Mouse (Mus musculus): Measurements from ENCODE around the gene Lmln. TPM values are rescaled to one million over a fixed set of nuclear protein-coding genes. Genes with fewer than 3 reads are reported as not detected.
A peak's percentile ranks its signal among the peaks of the same experiment; 100 is the strongest.
"Not testable (repeated sequence)": the region's sequence is repeated elsewhere in the genome, so short reads cannot be mapped to it uniquely, and the experiment has no call there.

Gene Lmln
- total RNA-seq, 2 experiments from 2014 or later, result 15.2 to 18.5 TPM

GRCm38 (mm10) chr16:33130731-33131130, 68.4 kb downstream of the Lmln start:
- no peak for DNase-seq (ENCODE audit: low spot score in 2 of 2)

- no peak for DNase-seq (ENCODE audit: low spot score in 2 of 2)
Measured at GRCm38 (mm10) chr16:33133186-33133585, 70.9 kb downstream of the Lmln start.

- no peak for DNase-seq (ENCODE audit: low spot score in 2 of 2)
Measured at GRCm38 (mm10) chr16:33135167-33135566, 72.8 kb downstream of the Lmln start.

- not testable (repeated sequence) for DNase-seq (ENCODE audit: low spot score in 2 of 2)
Measured at GRCm38 (mm10) chr16:33139061-33139460, 76.7 kb downstream of the Lmln start.

- DNase-seq (ENCODE audit: low spot score in 2 of 2), result no peak
Measured at GRCm38 (mm10) chr16:33141758-33142280, 79.5 kb downstream of the Lmln start.

DNA sequence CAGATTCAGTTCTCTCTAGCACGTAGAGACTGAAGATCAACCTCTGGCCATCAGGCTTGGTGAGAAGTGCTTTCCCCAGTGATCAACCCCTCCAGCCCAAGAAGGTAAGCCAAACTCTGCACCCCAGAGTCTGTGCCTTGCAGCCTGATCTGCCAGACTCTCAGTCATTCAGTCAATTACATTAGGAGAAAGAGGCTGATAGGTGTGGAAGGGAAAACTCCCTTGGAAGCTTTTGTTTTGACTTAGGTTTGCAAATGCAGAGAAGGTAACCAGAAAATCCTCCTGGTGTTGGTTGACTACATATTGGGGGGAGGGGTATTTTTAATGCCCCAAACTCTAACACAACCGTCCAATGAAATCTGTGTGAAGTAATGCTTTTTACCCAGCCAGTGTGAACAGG, 81.1 kb downstream of the Lmln start:
- no peak for DNase-seq (ENCODE audit: low spot score in 2 of 2)

DNA sequence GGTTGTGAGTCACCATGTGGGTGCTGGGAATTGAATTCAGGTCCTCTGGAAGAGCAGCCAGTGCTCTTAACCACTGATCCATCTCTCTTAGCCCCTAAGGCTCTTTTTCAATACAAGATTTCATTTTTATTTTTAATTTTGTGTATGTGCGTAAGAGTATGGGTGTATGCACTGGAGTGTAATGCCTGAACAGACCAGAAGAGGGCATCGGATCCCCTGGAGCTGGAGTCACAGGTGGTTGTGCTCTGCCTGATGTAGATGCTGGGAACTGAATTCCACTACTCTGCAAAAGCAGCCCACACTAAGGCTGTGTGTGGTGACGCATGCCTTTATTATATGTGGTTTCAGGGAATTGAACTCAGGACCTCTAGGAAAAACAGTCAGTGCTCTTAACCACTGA, 83.9 kb downstream of the Lmln start:
- DNase-seq (ENCODE audit: low spot score in 2 of 2), result no peak

DNA sequence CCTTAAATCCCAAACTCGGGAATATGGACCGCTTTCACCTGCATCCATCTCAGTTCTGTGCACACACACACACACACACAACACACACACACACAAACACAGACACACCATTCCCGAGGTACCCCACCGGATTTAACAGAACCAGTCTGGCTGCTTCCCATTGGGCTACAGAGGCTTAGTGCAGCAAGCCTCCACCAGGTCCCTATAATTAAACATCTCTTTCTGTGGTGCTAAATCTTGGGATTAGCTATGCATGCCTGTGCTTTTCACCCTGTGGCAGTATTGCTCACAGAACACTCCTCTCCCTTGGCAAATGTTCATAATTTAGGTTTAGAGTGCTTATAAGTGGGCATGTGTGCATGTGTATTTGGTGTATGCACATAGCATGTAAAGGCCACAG, 85.8 kb downstream of the Lmln start:
- DNase-seq (ENCODE audit: low spot score in 2 of 2), result no peak

- DNase-seq (ENCODE audit: low spot score in 2 of 2), result not testable (repeated sequence)
Measured at GRCm38 (mm10) chr16:33150875-33151274, 88.6 kb downstream of the Lmln start.

DNA sequence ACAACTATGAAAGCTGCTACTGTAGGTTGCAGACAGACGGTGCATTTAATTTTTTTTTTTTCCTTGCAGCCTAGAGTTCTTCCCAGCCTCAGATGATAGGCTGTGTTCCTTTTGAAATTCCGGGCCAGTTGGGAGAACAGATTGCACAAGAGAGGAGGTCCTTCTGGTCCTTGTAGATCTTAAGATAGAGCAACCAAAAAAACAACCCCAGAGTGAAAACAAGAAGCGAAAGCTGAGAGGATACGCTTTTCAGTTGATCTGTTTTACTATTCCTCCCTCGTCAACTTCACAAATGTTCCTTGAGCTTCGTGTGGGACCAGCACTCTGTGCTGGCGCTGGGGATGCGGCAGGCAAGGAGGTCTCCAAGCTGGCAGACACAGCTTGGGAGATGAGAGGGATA, 89.2 kb downstream of the Lmln start:
- DNase-seq (ENCODE audit: low spot score in 2 of 2), result peak; percentile 70 to 88

GRCm38 (mm10) chr16:33154992-33155391, 92.7 kb downstream of the Lmln start:
- DNase-seq (ENCODE audit: low spot score in 2 of 2), result peak in 1 of 2 experiments; percentile 60

GRCm38 (mm10) chr16:33158006-33158405, 95.7 kb downstream of the Lmln start:
- DNase-seq (ENCODE audit: low spot score in 2 of 2), result no peak

DNA sequence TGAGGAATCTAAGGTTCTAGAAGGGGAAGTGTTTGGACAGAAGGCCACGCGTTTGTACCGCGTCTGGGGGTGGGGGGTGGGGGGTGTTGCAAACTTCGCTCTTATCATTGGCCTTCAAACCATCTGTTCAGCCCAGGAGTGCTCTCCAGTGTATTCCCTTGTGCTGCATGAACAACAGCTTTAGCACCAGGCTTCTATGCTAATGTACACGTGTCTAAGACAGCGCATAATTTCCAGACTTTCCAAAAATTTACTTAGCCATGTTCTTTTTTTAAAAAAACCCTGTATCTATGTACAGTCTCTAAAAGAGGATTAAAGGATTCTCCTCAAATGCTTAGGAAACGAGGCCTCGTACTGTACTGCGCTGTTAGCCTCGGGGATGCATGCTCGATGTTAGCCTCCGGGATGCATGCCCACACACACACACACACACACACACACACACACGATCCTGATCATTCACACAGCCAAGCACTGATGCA, 96.3 kb downstream of the Lmln start:
- no peak for DNase-seq (ENCODE audit: low spot score in 2 of 2)

- no peak for DNase-seq (ENCODE audit: low spot score in 2 of 2)
Measured at GRCm38 (mm10) chr16:33159363-33159762, 97.0 kb downstream of the Lmln start.

- DNase-seq (ENCODE audit: low spot score in 2 of 2), result no peak
Measured at GRCm38 (mm10) chr16:33163330-33164090, 101.2 kb downstream of the Lmln start.

GRCm38 (mm10) chr16:33166284-33166683, 104.0 kb downstream of the Lmln start:
- not testable (repeated sequence) for DNase-seq (ENCODE audit: low spot score in 2 of 2)

- no peak for DNase-seq (ENCODE audit: low spot score in 2 of 2)
Measured at GRCm38 (mm10) chr16:33167537-33167936, 105.2 kb downstream of the Lmln start.

GRCm38 (mm10) chr16:33169471-33170034, 107.2 kb downstream of the Lmln start:
- DNase-seq (ENCODE audit: low spot score in 2 of 2), result no peak

DNA sequence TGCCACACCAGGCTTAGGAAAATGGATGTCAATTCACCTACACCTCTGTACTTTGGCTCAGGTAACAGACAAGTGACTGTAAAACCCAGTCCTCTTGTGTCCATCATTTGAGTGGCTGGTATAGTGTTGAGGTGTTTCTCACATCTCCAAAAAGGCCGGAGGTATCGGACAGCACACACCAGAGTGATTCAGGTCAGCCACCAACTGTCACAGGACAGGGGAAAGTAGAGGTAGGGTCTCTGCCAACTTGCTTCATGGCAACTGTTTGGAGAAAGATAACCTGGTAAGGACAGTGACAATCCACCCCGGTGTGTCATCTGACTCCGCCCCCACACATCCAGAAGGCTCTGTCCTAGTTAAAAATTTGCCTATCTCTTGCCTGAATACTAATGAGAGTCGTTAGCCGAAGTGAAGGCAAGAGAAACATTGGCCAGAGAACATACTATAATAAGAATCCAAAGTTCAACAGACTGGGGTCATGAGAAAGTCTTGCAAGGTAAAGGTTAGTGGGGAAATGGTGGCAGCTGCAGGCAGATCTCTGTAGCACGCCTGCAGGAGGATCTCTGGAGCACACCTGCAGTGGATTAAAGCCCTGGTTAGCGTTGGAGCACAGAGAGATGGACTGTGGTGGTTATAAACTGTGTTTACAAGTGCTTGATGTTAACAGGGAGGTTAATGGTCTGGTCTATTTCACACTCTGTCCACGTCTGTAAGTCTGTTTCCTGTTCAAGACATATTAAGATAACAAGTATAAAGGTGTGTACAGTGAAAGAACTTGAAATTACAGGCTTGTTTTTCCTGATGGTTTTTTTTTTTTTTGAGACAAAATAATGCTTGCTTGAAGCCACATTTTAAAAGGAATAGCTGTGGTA, 108.6 kb downstream of the Lmln start:
- no peak for DNase-seq (ENCODE audit: low spot score in 2 of 2)

DNA sequence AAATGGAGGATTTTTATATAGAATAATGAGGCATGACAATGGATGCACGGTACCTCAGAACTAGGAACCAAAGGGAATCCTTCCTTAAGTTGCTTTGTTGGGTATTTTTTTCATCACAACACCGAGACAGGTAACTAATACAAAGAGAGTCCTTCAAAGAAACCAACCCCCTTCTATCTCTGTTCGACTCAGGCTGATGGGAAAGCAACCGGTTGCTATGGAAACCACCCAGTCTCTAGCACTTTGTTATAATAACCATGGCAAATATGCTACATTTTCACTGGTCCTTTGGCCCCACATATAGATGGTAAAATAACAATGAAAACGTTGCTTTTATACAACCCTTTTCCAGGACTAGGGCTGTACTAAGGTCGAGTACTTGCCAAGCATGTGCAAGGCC, 109.5 kb downstream of the Lmln start:
- DNase-seq (ENCODE audit: low spot score in 2 of 2), result no peak

- no peak for DNase-seq (ENCODE audit: low spot score in 2 of 2)
Measured at GRCm38 (mm10) chr16:33173151-33173550, 110.8 kb downstream of the Lmln start.

DNA sequence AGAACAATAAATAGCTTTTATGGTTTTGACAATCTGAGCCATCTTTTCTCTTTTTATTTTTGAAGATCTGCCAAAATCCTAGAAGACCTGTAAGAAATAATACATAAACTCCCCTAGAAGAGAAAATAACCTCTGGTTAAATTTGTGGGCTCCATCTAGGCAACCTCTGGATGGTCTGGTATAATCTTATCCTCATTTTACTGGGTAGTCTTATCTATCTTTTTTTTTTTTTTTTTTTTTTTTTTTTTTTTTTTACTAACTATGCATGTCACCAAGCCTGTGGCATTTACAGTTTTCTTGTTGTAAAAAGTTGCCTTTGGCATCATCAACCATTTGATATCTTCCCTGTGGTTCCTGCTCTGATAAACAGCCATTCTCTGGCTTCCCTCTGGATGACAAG, 112.4 kb downstream of the Lmln start:
- no peak for DNase-seq (ENCODE audit: low spot score in 2 of 2)

Measured in layer of hippocampus, adult 18-20 months (tissue).